Mouse (Mus musculus) adrenal gland, adult 8-10 months (tissue): Measurements from ENCODE around the gene Pet117. TPM values are rescaled to one million over a fixed set of nuclear protein-coding genes. Genes with fewer than 3 reads are reported as not detected.

Source experiments
- DNase-seq: peaks from one replicate; pipeline ENCODE4 v3.0.0; 2022
- total RNA-seq, 4 experiments: library from RNA; stranded (reverse); gene quantifications; 2 replicates each; pipeline ENCODE4 v1.2.4; 2022

The Pet117 gene
- total RNA-seq, 4 experiments from 2014 or later: 7.0 to 12.5 (median 9.8) TPM

GRCm38 (mm10) chr2:144382624-144383138 is 13.9 kb downstream of the Pet117 start:
- no peak for DNase-seq

GRCm38 (mm10) chr2:144386296-144386695 is 17.5 kb downstream of the Pet117 start:
- DNase-seq: no peak

GRCm38 (mm10) chr2:144388416-144388815 is 19.6 kb downstream of the Pet117 start:
- no peak for DNase-seq

GRCm38 (mm10) chr2:144399531-144399930 is 30.7 kb downstream of the Pet117 start:
- no peak for DNase-seq

- no peak for DNase-seq
Observed at GRCm38 (mm10) chr2:144400659-144401058, 31.9 kb downstream of the Pet117 start.

GRCm38 (mm10) chr2:144409037-144409436 is 40.2 kb downstream of the Pet117 start:
- no peak for DNase-seq

- DNase-seq: no peak
Observed at GRCm38 (mm10) chr2:144410603-144411002, 41.8 kb downstream of the Pet117 start.

- DNase-seq: no peak
Observed at GRCm38 (mm10) chr2:144414646-144415045, 45.9 kb downstream of the Pet117 start.

GRCm38 (mm10) chr2:144416859-144417258 is 48.1 kb downstream of the Pet117 start:
- no peak for DNase-seq

- DNase-seq: no peak
Observed at GRCm38 (mm10) chr2:144418062-144418461, 49.3 kb downstream of the Pet117 start.

- no peak for DNase-seq
Observed at GRCm38 (mm10) chr2:144422094-144422675, 53.4 kb downstream of the Pet117 start.

Other genes starting within 250 kb of the Pet117 start
- 10 to 100 TPM; 16.5 to 31.4 (median 19.5) TPM for gene Mgme1, start 98.3 kb upstream of the Pet117 start, total RNA-seq
- gene Snx5, start 98.1 kb upstream of the Pet117 start, total RNA-seq: 100 to 1,000 TPM in 3 of 4 experiments, 10 to 100 TPM in 1; 92.5 to 112 (median 101) TPM
- gene Ovol2, start 36.9 kb upstream of the Pet117 start, total RNA-seq: not detected
- 10 to 100 TPM; 26.2 to 34.0 (median 31.5) TPM for gene Kat14, start within 50 bp of the Pet117 start, total RNA-seq
- gene Dzank1, start 158.4 kb downstream of the Pet117 start, total RNA-seq: 10 to 100 TPM in 1 of 4 experiments, 1 to 10 TPM in 3; 3.6 to 18.8 (median 6.8) TPM
- 10 to 100 TPM; 18.7 to 29.2 (median 24.9) TPM for gene Polr3f, start 158.7 kb downstream of the Pet117 start, total RNA-seq
- 10 to 100 TPM; 27.7 to 40.8 (median 33.8) TPM for gene Rbbp9, start 181.9 kb downstream of the Pet117 start, total RNA-seq
- 100 to 1,000 TPM in 3 of 4 experiments, 10 to 100 TPM in 1; 95.4 to 103 (median 102) TPM for gene Sec23b, start 187.2 kb downstream of the Pet117 start, total RNA-seq
- gene Smim26, start 225.1 kb downstream of the Pet117 start, total RNA-seq: 10 to 100 TPM; 54.5 to 73.8 (median 63.8) TPM
- 10 to 100 TPM; 18.9 to 30.6 (median 23.7) TPM for gene Dtd1, start 230.9 kb downstream of the Pet117 start, total RNA-seq